Mouse (Mus musculus) heart, adult 8-10 months (tissue): ENCODE measurements at regions not wholly inside any gene's neighbourhood (a gene's known extent, or its start where the extent isn't known, plus 50 kb on each side); places are given as distances from the start of the nearest gene placed in this dataset.

Experiments used
- DNase-seq: peaks from one replicate; pipeline ENCODE4 v3.0.0; 2022; ENCODE audit warnings: low spot score

DNA sequence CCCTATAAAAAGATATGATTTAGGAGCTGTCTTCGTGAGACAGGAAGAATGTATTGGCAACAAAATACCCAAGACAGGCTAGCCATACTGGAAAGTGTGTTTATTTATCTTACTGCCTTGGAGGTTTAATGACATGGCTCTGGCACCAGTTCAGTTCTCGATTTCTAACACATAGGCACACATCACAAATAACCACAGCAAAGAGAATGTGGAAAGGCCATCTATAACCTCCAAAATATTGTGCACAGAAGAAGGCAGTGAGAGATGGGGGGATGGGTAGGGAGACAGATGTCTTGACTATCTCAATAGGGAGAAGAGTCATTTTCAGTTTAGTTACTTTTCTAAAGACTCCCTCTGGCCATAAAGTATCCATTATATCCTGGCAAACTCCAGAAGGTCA is 90.5 kb downstream of the Minar1 start:
- DNase-seq: no peak

DNA sequence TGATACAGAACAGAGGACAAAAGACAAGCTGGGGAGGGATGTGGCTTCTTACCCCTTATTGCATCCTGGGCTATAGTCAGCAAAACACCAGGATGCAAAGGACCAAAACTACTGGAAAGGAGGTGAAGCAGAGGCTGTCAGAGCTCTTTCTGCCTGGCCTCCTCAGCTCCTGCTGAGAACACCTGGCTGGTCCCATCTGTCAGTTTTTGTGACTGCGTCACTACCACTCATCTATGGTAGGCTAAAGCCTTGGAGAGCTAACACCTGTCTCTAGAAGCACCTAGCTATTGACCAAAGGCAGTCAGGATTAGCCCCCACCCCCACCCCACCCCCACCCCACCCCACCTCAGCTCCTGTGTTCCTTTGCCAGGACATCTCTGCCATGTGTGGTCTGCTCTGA is 98.8 kb downstream of the Minar1 start:
- no peak for DNase-seq

DNA sequence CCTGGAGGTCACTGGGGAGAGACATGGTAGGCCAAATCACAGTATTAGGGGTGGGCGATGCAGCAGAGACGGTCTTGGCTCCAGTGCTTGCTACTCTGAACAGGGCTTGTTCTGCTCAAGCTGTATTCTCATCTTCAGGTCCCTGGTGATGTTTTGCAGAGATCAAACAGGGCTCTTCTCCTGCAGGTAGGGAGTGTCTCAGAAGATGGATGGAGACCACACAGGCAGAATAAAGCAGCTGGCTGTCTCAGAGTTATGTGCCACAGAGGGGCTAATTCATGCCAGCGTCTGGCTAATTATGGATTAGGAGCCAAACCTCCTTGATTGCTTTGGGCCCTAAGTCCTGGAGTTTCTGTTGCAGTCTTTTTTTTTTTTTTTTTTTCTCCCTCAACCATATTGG is 99.2 kb downstream of the Minar1 start:
- no peak for DNase-seq

DNA sequence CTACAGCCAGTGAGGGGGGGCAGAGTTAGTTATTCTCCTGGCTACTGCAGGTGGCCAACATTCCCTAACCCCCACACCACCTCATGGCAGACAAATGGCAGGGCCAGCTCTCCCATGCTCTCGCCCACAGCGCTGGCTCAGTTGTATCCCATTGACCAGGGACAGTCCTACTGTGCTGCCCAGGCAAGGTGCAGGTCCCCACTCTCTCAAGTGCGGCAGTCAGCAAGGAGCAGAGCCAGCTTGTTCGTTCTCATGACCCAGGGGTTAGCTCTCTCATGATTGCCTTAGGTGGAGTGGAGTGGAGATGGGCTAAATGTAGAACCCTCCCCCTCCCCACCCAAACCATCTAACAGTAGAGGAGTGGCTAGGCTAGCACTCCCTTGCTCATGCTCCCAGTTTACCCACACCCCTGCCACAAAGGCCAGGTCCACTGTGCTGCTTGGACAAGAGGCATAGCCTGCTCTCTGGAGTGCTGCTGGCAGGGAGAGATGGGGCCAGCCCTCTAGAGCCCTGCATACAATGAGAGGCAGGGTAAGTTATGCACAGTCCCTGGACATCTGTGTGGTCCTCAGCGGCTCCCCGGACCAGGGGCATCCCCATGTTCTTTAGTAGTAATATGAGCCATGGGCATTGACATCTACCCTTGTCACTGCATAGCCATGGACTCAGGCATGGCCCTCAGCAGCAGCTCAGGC is 114.4 kb downstream of the Minar1 start:
- DNase-seq: no peak

DNA sequence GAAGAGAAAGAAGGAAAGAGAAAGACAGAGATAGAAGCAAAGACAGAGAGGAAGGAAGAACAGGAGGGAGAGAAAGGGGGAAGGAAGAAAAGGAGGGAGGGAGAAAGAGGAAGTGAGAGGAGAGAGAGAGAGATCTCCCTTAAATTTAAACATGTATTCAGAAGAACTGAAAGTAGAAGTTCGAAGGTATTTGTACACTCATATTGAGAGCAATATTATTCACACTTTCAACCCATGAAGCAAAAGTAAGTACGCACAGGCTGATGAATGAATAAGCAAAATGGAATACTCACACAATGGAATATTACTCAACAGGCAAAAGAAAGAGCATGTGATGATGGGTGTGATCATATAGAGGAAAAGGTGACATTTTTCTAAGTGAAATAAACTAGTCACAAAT is 120.8 kb downstream of the Minar1 start:
- no peak for DNase-seq

DNA sequence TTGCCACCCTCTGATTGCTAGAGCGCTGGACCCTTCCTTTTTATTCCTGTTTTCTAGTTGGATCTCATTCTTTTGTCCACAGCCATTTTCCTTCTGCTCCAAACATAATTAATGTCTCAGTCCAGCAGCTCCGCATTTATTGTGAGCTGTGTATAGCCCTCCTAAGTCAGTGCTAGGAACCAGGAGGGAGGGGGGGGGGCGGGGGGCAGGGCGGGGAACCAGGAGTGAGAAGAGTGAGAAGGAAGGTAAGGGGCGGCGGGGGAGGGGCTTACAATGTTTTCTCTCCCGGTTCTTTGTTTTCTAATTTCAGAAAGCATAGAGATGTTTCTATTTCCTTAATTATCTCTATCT is 125.6 kb downstream of the Minar1 start:
- no peak for DNase-seq

- DNase-seq: no peak
These were observed 126.1 kb downstream of the Minar1 start for GRCm38 (mm10) chr9:89496729-89497398.

DNA sequence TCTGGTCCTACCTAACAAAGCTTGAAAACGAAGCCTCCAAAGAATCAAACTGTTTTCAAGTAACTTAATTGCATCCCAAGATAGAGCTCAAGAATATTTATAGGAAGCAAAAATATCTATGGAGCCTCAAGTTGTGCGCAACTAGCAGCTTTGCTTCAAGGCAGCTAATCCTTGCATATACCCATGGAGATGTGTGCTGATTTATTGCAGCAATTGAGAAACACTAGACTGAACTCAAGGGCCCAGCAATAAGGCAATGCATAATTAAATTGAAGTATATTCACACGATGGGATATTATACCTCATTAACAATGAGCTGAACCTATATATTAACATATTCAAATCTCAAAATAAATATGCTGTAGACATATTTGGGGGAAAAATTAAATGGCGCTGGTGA is 135.3 kb downstream of the Minar1 start:
- DNase-seq: no peak

DNA sequence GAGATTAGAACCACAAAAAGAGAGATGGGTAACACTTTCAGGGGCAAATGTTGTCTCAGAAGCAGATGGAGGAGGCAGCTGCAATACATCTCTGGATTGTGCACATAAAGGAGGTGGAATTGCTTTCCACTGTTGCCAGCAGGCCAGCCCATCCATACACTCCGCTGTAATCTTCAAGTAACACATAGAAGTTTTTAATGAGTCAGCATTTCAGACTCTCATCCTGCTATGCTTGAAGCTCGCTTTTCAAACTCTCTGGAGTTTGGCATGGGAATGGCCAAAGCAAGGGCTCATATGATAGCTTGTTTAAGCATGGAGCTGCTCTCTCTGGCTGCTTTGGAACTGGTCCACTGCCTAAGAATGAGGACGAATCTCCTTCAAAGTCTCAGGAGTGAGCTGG is 143.5 kb downstream of the Minar1 start:
- DNase-seq: no peak

- peak; percentile 9 for DNase-seq
These were observed 161.7 kb downstream of the Minar1 start for GRCm38 (mm10) chr9:89461190-89461589.

GRCm38 (mm10) chr9:89456666-89457065 is 166.3 kb downstream of the Minar1 start:
- DNase-seq: no peak

GRCm38 (mm10) chr9:89449656-89450055 is 173.3 kb downstream of the Minar1 start:
- DNase-seq: no peak
